Mouse (Mus musculus) inflammation-experienced regulatory T-cells, adult 6 months (primary cell): ENCODE measurements around the gene Gm44790. TPM values are rescaled to one million over a fixed set of nuclear protein-coding genes. Genes with fewer than 3 reads are reported as not detected.
A peak's percentile ranks its signal among the peaks of the same experiment; 100 is the strongest.

Experiments
- ATAC-seq: one replicate; pipeline ENCODE4 v1.8.0; 2017
- polyA plus RNA-seq, 3 experiments: library from polyadenylated mRNA; unstranded; fragments of 100-300 nt; shearing (Covaris generic); gene quantifications; one replicate each; pipeline ENCODE4 v1.2.1; 2017

Gene Gm44790
- polyA plus RNA-seq, 3 experiments from 2014 or later = not detected

GRCm38 (mm10) chr6:86404100-86404861, 22.2 kb upstream of the Gm44790 start, which contains the start of gene Tia1:
Gene Tia1, plus strand, starts transcription at chr6:86404219.
- ATAC-seq = peak; percentile 87

DNA sequence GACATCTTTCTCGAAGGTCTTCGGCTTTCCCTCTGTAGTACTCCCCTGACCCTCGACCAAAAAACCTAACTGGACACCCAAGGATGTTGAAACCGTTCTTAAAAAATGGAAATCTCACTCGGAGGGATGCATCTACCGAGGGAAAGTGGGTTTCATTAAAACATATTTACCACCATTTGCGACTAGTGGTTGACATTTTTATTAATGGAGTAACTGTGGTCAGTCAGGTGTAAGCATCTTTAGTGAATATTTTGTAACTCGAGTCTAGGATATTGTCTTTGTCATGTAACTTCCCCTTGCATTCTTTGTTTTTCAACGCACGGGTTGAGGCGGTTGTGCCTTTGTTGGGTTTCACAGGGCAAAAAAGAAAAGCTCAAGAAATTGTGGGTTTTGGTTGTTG, 21.5 kb upstream of the Gm44790 start:
- ATAC-seq = no peak

- ATAC-seq = no peak
Measured at GRCm38 (mm10) chr6:86406306-86406705, 20.2 kb upstream of the Gm44790 start.

GRCm38 (mm10) chr6:86418711-86419110, 7.7 kb upstream of the Gm44790 start:
- ATAC-seq = no peak

DNA sequence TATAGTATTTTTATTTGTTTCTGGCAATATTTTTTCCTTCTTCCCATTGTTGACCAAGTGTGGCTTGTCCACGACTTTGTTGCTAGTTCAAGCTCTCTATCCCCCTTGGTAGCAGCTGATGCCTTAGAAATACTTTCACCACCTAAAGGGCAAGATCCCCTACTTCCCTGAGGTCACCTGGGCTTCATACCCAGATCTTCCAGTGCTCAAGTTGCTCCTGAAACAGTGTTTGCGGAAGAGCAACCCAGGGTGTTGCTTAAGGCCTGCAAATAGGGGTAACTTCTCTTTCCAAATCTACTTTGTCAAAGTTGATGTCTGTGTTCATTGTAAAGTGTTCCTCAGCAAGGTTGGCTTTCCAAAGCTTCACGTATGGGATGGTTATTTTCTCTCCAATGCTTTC, 7.2 kb upstream of the Gm44790 start:
- no peak for ATAC-seq

- peak; percentile 58 for ATAC-seq
Measured at GRCm38 (mm10) chr6:86420491-86420890, 6.0 kb upstream of the Gm44790 start.

GRCm38 (mm10) chr6:86431531-86431930, 5.1 kb downstream of the Gm44790 start:
- ATAC-seq = no peak

DNA sequence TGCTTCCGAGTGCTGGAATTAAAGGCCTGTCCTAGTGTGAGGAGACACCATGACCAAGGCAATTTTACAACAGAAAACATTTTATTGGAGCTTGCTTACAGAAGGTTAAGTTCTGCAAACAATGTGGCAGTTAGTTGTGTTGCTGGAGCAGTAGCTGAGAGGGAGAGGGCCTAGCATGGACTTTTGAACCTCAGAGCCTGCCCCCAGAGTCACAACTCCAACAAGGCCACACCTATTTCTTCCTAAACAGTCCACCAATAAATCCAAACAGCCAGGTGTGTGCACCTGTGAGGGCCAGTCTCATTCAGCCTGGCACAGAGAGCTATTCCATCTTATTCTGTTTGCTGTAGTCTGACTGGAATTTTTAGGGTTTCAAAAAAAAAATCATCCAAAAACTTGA, 7.2 kb downstream of the Gm44790 start:
- ATAC-seq = no peak

DNA sequence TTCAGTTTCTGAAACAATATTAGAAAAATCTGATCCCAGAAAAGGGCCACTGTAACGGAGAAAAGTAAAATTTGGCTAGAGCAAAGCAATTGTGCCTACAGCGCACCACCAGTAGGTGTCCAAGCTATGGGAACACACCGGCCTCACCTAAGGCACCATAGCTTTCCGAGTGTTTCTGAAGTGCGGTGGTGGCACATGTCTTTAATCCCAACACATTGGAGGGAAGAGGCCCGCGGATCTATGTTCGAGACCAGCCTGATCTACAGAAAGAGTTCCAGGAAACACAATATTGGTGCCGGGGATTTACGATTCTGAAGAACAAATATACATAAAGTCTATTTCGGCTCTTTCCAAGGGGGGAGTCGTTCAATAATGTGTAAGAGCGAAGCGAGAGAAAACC, 11.3 kb downstream of the Gm44790 start:
- peak; percentile 41 for ATAC-seq

DNA sequence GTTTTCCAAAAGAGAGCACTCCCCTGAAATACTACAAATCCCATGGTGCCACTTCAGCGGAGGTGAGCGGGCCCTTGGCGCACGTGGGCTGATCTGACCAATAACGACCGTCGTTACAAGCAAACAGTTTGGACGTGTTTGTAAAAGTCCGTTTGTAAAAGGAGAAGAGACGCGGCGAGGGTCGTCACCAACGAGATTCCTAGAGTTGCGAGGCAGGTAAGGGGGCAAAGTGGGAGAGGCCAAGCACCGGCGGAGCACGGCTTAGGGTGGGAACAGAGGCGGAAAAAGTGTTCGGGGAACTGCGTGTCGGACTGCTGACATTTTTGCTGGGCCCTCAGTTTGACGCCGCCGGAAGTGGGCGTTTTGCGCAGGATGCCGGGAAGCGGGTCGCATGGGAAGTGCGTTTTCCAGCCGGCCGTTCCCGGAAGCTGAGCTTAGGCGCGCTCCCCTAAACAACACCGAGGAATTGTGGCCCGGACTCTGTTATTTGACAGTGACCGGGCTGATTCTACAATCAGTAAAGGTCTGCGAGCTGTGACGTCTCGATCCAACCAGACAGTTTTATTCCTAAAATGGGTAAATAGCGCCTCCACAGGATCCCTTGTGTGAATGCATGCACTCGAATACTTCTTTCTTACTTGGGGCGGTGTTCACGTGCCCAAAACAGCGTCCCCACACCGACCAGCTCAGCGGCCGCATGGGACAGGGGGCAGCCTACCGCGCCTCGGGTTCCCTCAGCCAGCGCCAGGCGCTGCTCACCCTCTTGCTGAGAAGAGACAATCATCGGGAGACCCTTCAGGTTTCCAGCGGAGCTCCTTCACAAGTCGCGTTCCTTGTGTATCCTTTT, 12.0 kb downstream of the Gm44790 start, which contains the start of gene C87436:
Gene C87436 (plus strand): TSS at position 103 of the 847 bp plus-strand sequence.
- ATAC-seq = peak; percentile 89

GRCm38 (mm10) chr6:86439119-86439496, 12.7 kb downstream of the Gm44790 start:
- no peak for ATAC-seq

- no peak for ATAC-seq
Measured at GRCm38 (mm10) chr6:86439531-86439930, 13.1 kb downstream of the Gm44790 start.

DNA sequence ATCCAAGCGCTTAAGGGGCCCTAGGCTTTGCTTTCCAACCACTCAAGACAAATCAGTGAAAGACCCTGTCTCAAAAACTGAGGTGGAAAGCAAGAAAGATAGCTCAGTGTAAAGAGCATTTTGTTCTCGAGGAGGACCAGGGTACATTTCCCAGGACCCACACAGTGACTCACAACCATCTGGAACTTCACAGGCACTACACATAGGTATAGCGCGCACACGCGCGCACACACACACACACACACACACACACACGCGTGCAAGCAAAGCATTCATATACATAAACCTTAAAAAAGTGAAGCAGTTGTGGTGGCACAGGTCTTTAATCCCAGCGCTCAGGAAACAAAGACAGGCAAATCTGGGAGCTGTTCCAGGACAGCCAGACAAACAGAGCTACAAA, 15.1 kb downstream of the Gm44790 start:
- no peak for ATAC-seq

- ATAC-seq = no peak
Measured at GRCm38 (mm10) chr6:86445551-86445950, 19.1 kb downstream of the Gm44790 start.

DNA sequence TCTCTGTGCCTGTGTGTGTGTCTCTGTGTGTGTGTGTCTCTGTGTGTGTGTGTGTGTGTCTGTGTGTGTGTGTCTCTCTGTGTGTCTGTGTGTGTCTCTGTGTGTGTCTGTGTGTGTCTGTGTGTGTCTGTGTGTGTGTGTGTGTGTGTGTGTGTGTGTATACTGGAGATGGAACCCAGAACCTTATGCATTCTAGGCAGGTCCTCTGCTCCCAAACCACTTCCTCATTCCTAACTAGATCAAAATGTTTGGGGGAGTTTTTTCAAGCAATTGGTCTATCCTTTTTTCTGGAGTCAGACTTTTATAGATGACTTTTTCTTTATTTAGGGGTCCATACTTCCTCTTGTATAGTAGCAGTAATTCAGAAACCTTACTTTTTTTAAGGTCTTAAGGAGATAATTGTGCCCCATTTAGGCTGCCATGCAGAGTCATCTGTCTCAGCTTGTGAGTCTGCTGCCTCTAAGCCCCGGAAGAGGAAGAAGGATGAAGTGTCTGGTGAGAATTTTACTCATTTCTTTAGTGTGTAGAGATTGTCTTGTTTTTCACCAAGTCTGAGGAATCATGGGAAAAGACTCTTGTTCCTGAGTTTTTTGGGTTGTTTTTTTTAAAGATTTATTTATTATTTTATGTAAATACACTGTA, 20.6 kb downstream of the Gm44790 start:
- no peak for ATAC-seq

- no peak for ATAC-seq
Measured at GRCm38 (mm10) chr6:86456727-86457126, 30.3 kb downstream of the Gm44790 start.

- ATAC-seq = no peak
Measured at GRCm38 (mm10) chr6:86463079-86463478, 36.6 kb downstream of the Gm44790 start.

DNA sequence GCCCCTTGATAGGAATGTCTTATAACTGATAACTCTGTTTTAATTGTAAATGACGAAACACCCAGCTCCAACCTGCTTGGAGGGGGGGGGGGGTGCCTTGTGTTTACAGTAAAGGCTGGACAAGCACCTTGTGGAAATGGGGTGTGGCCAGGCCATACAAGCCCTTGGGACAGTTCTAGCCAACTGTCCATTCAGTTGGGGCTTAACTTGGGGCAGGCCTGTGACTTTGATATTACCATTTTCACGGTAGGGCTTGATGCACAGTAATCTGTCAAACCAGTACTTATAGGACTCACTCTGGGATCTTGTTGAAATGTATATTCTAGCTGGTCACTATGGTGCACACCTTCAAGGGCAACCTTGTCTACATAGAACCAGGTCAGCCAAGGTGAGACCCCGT, 44.9 kb downstream of the Gm44790 start:
- no peak for ATAC-seq

GRCm38 (mm10) chr6:86471760-86472099, 45.3 kb downstream of the Gm44790 start:
- ATAC-seq = peak; percentile 19

DNA sequence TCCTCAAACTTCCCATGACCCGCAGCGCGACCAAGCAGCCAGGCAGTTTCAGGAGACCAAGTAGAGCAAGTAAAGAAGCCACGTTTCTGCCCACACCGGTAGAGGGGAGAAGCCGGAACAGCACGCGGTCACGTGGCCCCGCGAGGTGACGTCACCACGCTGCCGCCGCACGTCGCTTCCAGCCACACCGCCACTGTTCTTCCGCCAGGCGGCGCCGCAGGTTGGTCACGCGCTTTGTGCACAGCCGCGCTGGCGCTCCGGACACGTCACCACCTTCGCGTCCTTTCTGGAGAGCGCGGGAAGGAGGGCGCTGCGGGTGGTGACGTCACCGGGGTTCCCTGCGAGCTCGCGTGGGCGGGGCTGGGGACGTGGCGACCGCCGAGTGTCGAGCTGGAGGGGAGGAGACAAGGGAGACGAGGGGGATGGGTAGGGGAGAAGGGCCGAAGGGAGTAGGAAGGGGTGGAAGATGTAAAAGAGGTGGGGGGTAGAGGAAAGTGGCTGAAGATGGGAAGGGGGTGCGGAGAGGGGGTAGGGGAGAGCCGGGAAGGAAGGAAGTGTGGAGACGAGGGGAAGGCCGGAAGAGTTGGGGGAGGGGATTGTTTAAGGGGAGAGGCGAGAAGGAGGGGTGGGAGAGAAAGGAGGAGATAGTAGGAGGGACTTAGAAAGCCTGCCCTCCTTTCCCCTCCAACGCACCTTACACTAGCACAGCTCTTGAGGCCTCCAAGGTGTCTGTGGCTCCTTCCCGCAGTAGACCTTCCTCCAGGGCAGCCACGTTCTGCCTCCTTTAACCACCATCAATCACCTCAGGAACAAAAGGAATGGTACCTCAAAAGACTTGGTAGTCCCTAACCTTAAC, 45.9 kb downstream of the Gm44790 start:
- ATAC-seq = peak; percentile 82

DNA sequence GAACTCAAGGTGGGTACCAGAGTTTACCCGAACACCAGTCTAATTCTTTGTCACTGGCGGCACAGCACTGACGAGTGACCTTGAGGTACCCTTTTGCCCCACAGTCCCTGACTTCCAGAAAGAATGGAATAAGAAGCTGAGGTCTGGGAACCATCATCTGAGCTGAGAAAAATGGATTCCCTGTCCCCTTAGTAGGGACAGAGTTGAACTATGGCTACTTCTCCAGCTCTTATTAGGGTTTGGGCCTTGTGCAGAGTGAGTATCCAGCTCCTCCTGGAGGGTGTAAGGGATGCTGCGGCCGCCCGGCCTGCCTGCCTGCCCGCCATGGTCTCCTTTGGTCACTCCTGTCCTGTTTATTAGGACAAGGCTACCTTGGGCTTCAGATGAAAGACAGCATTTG, 46.6 kb downstream of the Gm44790 start:
- no peak for ATAC-seq

- no peak for ATAC-seq
Measured at GRCm38 (mm10) chr6:86474072-86474471, 47.6 kb downstream of the Gm44790 start.
